In genomic region chr11:108476226-108476625, GRCm38 (mm10) we compare ENCODE assay signal across 22 mouse cellular contexts. TPM values are rescaled to one million over a fixed set of nuclear protein-coding genes. Genes with fewer than 3 reads are reported as not detected.
DNase-seq lines count a peak whose midpoint lies in the region; ATAC-seq lines count a peak whose summit lies in the region.
"Had no signal": no experiment of that assay in that cellular context is flagged by ENCODE, and none has a peak within 500 bp of the region (broad histone marks: within the 10 kb centered on the region; RNA-seq: fewer than 3 reads in every experiment).

No protein-coding gene starts in this region.

- no peaks in the 10 kb centered on the region for H3K4me1 ChIP-seq in kidney, embryonic 15.5 days
- H3K4me1 ChIP-seq: forebrain, embryonic 13.5 days; hindbrain, embryonic 12.5 days; intestine, embryonic 15.5 days; liver, embryonic 13.5 days; midbrain, embryonic 10.5 days; midbrain, embryonic 15.5 days; neural tube, embryonic 15.5 days had no signal

- intact Hi-C loops in left cerebral cortex, postnatal 25 days (cut with DNase I) = no loop called here

- H3K4me3 ChIP-seq in kidney, embryonic 15.5 days (replicated peaks) = no peak overlapping the region
- H3K4me3 ChIP-seq: forebrain, embryonic 13.5 days; hindbrain, embryonic 12.5 days; intestine, embryonic 15.5 days; liver, embryonic 13.5 days; midbrain, embryonic 10.5 days; midbrain, embryonic 15.5 days; neural tube, embryonic 15.5 days had no signal

- H3K9ac ChIP-seq in kidney, embryonic 15.5 days = no peak overlapping the region
- H3K9ac ChIP-seq: forebrain, embryonic 13.5 days; hindbrain, embryonic 12.5 days; intestine, embryonic 15.5 days; liver, embryonic 13.5 days; midbrain, embryonic 15.5 days; neural tube, embryonic 15.5 days had no signal

- no peak overlapping the region for H3K27ac ChIP-seq in kidney, embryonic 15.5 days
- H3K27ac ChIP-seq: forebrain, embryonic 13.5 days; hindbrain, embryonic 12.5 days; hindbrain, postnatal 0 days; intestine, embryonic 15.5 days; liver, embryonic 13.5 days; midbrain, embryonic 10.5 days; midbrain, embryonic 15.5 days; neural tube, embryonic 15.5 days had no signal

- WGBS in kidney, embryonic 15.5 days = 59% methylated on average over 1 of the region's 1 CpGs

- H3K4me2 ChIP-seq in kidney, embryonic 15.5 days = no peak overlapping the region
- H3K4me2 ChIP-seq: forebrain, embryonic 13.5 days; hindbrain, embryonic 12.5 days; intestine, embryonic 15.5 days; liver, embryonic 13.5 days; midbrain, embryonic 15.5 days; neural tube, embryonic 15.5 days had no signal

- H3K27me3 ChIP-seq in kidney, embryonic 15.5 days = no peaks in the 10 kb centered on the region
- H3K27me3 ChIP-seq: forebrain, embryonic 13.5 days; hindbrain, embryonic 12.5 days; intestine, embryonic 15.5 days; liver, embryonic 13.5 days; midbrain, embryonic 15.5 days; neural tube, embryonic 15.5 days; Patski had no signal

- no peak for ATAC-seq in kidney, embryonic 15.5 days (replicated peaks; ENCODE audit: low FRiP score)
- ATAC-seq: forebrain, embryonic 13.5 days; hindbrain, postnatal 0 days; intestine, embryonic 15.5 days; midbrain, embryonic 15.5 days; Patski had no signal

- H3K36me3 ChIP-seq in kidney, embryonic 15.5 days = peaks cover 3% of the 10 kb centered on the region; the same call in 1 of the 2 replicates
- H3K36me3 ChIP-seq: hindbrain, embryonic 12.5 days; intestine, embryonic 15.5 days; liver, embryonic 13.5 days; midbrain, embryonic 15.5 days; neural tube, embryonic 15.5 days had no signal

- DNase-seq in kidney, adult 18-20 months = peak; percentile 7
- DNase-seq in lung, postnatal 14 days = peak; percentile 15
- no peak for DNase-seq in lung, postnatal 4 days
- peak; percentile 22 to 56 for DNase-seq in kidney, postnatal 36 days
- no peak for DNase-seq in left cerebral cortex, postnatal 25 days (ENCODE audit: low spot score in 2 of 2)
- DNase-seq in heart, adult 8-10 months (ENCODE audit: low spot score) = no peak
- DNase-seq: cerebellum, adult 18-20 months; gastrocnemius, postnatal 10 days; left cerebral cortex, postnatal 4 days; liver, embryonic 13.5 days; retina, postnatal 1 day; right cerebral cortex, postnatal 14 days had no signal

- no peaks in the 10 kb centered on the region for H3K9me3 ChIP-seq in kidney, embryonic 15.5 days (replicated peaks)
- H3K9me3 ChIP-seq: forebrain, embryonic 13.5 days; hindbrain, embryonic 12.5 days; intestine, embryonic 15.5 days; liver, embryonic 13.5 days; midbrain, embryonic 10.5 days; midbrain, embryonic 15.5 days; neural tube, embryonic 15.5 days had no signal

RNA-seq across cellular contexts. Expression of gene Cep112, which starts 51.2 kb away (rescaled TPM):
- polyA plus RNA-seq in kidney, embryonic 15.5 days (2015; fragmentation: Nextera tagmentation; extraction: Ambion mirVana) = 13.7 and 13.8 TPM in 2 replicates
- total RNA-seq in left cerebral cortex, postnatal 25 days (2021) = 1 to 10 TPM; 5.8 to 9.0 TPM
- 10 to 100 TPM in 3 of 4 experiments, 1 to 10 TPM in 1; 9.3 to 12.4 (median 11.4) TPM for total RNA-seq in heart, adult 8-10 months (2022)
- total RNA-seq: MEL had no signal

Comparison
In these comparisons a context has a peak if more than half of its experiments do, and no peak if none do; other contexts are left out.
1. DNase-seq: peak in kidney, adult 18-20 months (single experiment), lung, postnatal 14 days (single experiment) and kidney, postnatal 36 days (2 of 2); none in lung, postnatal 4 days (0 of 2), left cerebral cortex, postnatal 25 days (0 of 2) and heart, adult 8-10 months (single experiment).